Mouse (Mus musculus): ENCODE results near the gene Tyms. TPM values are rescaled to one million over a fixed set of nuclear protein-coding genes. Genes with fewer than 3 reads are reported as not detected.

The Tyms gene
- polyA plus RNA-seq (2012; fragmentation: generic; extraction: Trizol): 10 to 100 TPM; 57.6 to 59.0 TPM

GRCm38 (mm10) chr5:30072825-30073821 is at the start of gene Tyms:
Gene Tyms, minus strand, starts transcription at chr5:30073617.

GRCm38 (mm10) chr5:30105668-30106300 is 32.4 kb upstream of the Tyms start, which contains the start of gene 3110082J24Rik:
Gene 3110082J24Rik, minus strand, starts transcription at chr5:30106086.

GRCm38 (mm10) chr5:30104841-30105667 is 31.6 kb upstream of the Tyms start, which contains the start of gene Garem2:
Gene Garem2, plus strand, starts transcription at chr5:30105161.

DNA sequence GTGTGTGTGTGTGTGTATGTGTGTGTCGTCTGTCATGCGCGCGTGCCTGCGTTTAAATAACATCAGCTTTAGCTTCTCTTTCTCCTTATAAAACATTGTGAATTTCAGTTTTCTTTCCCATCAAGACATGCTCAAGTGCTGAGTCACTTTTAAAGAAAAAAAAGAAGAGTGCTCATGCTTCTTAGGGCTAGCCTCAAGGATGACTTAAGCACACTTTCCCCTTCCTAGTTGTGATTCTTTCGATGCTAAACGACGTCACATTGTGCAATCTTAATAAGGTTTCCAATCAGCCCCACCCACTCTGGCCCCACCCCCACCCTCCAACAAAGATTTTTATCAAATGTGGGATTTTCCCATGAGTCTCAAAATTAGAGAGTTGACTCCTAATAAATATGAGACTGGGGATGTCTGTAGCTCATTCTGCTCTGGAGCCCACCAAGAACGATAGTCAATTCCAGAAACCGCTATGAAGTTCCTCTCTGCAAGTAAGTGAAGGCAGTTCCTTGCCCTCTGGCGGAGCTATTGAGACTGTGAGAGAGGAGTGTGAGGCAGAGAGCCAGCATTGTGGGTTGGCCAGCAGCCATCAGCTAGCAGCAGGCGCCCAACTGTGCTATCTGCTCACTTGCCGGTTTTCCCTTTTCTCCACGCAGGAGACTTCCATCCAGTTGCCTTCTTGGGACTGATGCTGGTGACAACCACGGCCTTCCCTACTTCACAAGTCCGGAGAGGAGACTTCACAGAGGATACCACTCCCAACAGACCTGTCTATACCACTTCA is 60.5 kb downstream of the Tyms start, which contains the start of gene Il6:
TSS of gene Il6 (plus strand) at position 389 of the 778 bp plus-strand sequence.

Other genes starting within 250 kb of the Tyms start
- under 1 TPM in 1 of 2 experiments, not detected in 1; 0.02 TPM for gene Il6, start 60.5 kb downstream of the Tyms start, polyA plus RNA-seq (2012; fragmentation: generic; extraction: Trizol)
- under 1 TPM; 0.18 to 0.28 TPM for gene Garem2, start 31.5 kb upstream of the Tyms start, polyA plus RNA-seq (2012; fragmentation: generic; extraction: Trizol)
- gene 3110082J24Rik, start 32.5 kb upstream of the Tyms start, polyA plus RNA-seq (2012; fragmentation: generic; extraction: Trizol): under 1 TPM; 0.11 to 0.14 TPM
- 100 to 1,000 TPM in 1 of 2 experiments, 10 to 100 TPM in 1; 44.5 to 150 TPM for gene Hadha, start 81.5 kb upstream of the Tyms start, polyA plus RNA-seq (2012; fragmentation: generic; extraction: Trizol)
- 10 to 100 TPM; 13.6 to 45.2 TPM for gene Hadhb, start 81.6 kb upstream of the Tyms start, polyA plus RNA-seq (2012; fragmentation: generic; extraction: Trizol)
- gene Adgrf3, start 132.1 kb upstream of the Tyms start, polyA plus RNA-seq (2012; fragmentation: generic; extraction: Trizol): under 1 TPM in 1 of 2 experiments, not detected in 1; 0.08 TPM
- 1 to 10 TPM; 2.1 to 5.2 TPM for gene Selenoi, start 159.0 kb upstream of the Tyms start, polyA plus RNA-seq (2012; fragmentation: generic; extraction: Trizol)
- gene Drc1, start 207.8 kb upstream of the Tyms start, polyA plus RNA-seq (2012; fragmentation: generic; extraction: Trizol): under 1 TPM; 0.02 to 0.04 TPM